Mouse (Mus musculus) lung, postnatal 0 days (tissue): ENCODE measurements at regions not wholly inside any gene's neighbourhood (a gene's known extent, or its start where the extent isn't known, plus 50 kb on each side); places are given as distances from the start of the nearest gene placed in this dataset.

Source experiments
- CTCF ChIP-seq: IDR thresholded peaks from 2 replicates; pipeline ENCODE4 v1.5.1; 2016; ENCODE audit warnings: antibody characterized with exemption, mild to moderate bottlenecking
- EP300 ChIP-seq: IDR thresholded peaks from 2 replicates; pipeline ENCODE4 v1.6.1; 2016; ENCODE audit warnings: antibody characterized with exemption, mild to moderate bottlenecking, control low read depth

GRCm38 (mm10) chr19:14695369-14695768 lies 97.5 kb upstream of the Tle4 start:
- TF ChIP-seq CTCF (no peak), EP300 (no peak)
